Mouse (Mus musculus) forebrain, embryonic 12.5 days (tissue): Measurements from ENCODE around the gene Men1. TPM values are rescaled to one million over a fixed set of nuclear protein-coding genes. Genes with fewer than 3 reads are reported as not detected.

Experiments
- ATAC-seq: fragments of 200-750 bp; cut with Nextera tagmentation; 2 replicates; pipeline ENCODE4 v1.8.0; 2017; ENCODE audit warnings: moderate TSS enrichment; ENCODE audit not compliant: low FRiP score
- H3K27ac ChIP-seq: fragments of 300-500 bp; sonication (generic); 2 replicates; pipeline ENCODE4 v1.5.1; 2016; ENCODE audit warnings: mild to moderate bottlenecking
- H3K27me3 ChIP-seq: fragments of 300-500 bp; sonication (generic); 2 replicates; pipeline ENCODE4 v1.6.1; 2016; ENCODE audit warnings: mild to moderate bottlenecking
- H3K36me3 ChIP-seq: fragments of 300-500 bp; sonication (generic); replicated peaks from 2 replicates; pipeline ENCODE4 v1.6.1; 2016; ENCODE audit warnings: mild to moderate bottlenecking
- H3K4me1 ChIP-seq: fragments of 300-500 bp; sonication (generic); 2 replicates; pipeline ENCODE4 v1.6.1; 2016
- H3K4me2 ChIP-seq: fragments of 300-500 bp; sonication (generic); 2 replicates; pipeline ENCODE4 v1.6.1; 2016; ENCODE audit warnings: mild to moderate bottlenecking, moderate library complexity
- H3K4me3 ChIP-seq: fragments of 300-500 bp; sonication (generic); replicated peaks from 2 replicates; pipeline ENCODE4 v1.5.1; 2016; ENCODE audit warnings: mild to moderate bottlenecking
- H3K9ac ChIP-seq: fragments of 300-500 bp; sonication (generic); 2 replicates; pipeline ENCODE4 v1.6.1; 2016; ENCODE audit warnings: mild to moderate bottlenecking
- H3K9me3 ChIP-seq: fragments of 300-500 bp; sonication (generic); 2 replicates; pipeline ENCODE4 v1.6.1; 2016
- WGBS: fragments of 180-500 bp; shearing (Covaris S2); methylation state at CpG from one replicate; pipeline ENCODE4 v1.1.7; 2016; 5-methylcytosine and 5-hydroxymethylcytosine counted together
- microRNA-seq: library from miRNA; unstranded; fragments of <30 nt; microRNA quantifications from one replicate; pipeline ENCODE4, GENCODE M21; 2017
- polyA plus RNA-seq: library from polyadenylated mRNA; unstranded; fragments of >200 nt; fragmentation: Nextera tagmentation; extraction: Ambion mirVana; gene quantifications from 2 replicates; pipeline ENCODE4 v1.2.1, GENCODE M21; 2016

The Men1 gene
- polyA plus RNA-seq, 1 experiment from 2014 or later = 97.1 TPM

- no peaks in the 10 kb centered on the region for H3K36me3 ChIP-seq
- no peak overlapping the region for H3K9ac ChIP-seq
- H3K27ac ChIP-seq = no peak overlapping the region
- no peak overlapping the region for H3K4me3 ChIP-seq
- WGBS = 60% methylated on average over 6 of the region's 6 CpGs
- H3K27me3 ChIP-seq = 0 out of 2 replicates have a peak, but pooled peaks cover 10% of the 10 kb centered on the region
- ATAC-seq = no peak
- H3K4me2 ChIP-seq = no peak overlapping the region
- peaks cover 8% of the 10 kb centered on the region; the same call in 1 of the 2 replicates for H3K4me1 ChIP-seq
- H3K9me3 ChIP-seq = no peaks in the 10 kb centered on the region
Observed at GRCm38 (mm10) chr19:6390251-6390650, 55.5 kb downstream of the Men1 start.

Small RNA genes within 50 kb of the gene (microRNA-seq; reads per million reads assigned to microRNA genes)
- gene Mir6989 = 1.9 reads per million

Other genes with a start within 250 kb of the Men1 start
- 54.5 and 57.4 TPM in 2 replicates for gene Cdca5, start 250.0 kb upstream of the Men1 start, polyA plus RNA-seq
- 0.42 and 0.62 TPM in 2 replicates for gene AC131692.1, start 240.6 kb upstream of the Men1 start, polyA plus RNA-seq
- gene Naaladl1, start 229.2 kb upstream of the Men1 start, polyA plus RNA-seq = 0.81 and 1.2 TPM in 2 replicates
- 55.2 and 56.6 TPM in 2 replicates for gene Sac3d1, start 216.3 kb upstream of the Men1 start, polyA plus RNA-seq
- 24.6 and 26.0 TPM in 2 replicates for gene Snx15, start 206.7 kb upstream of the Men1 start, polyA plus RNA-seq
- not detected in 2 replicates for gene Batf2, start 194.0 kb upstream of the Men1 start, polyA plus RNA-seq
- 77.4 and 80.5 TPM in 2 replicates for gene Arl2, start 193.4 kb upstream of the Men1 start, polyA plus RNA-seq
- gene Majin, start 150.6 kb upstream of the Men1 start, polyA plus RNA-seq = not detected in 2 replicates
- 0.70 and 0.91 TPM in 2 replicates for gene Gpha2, start 108.6 kb upstream of the Men1 start, polyA plus RNA-seq
- gene Ppp2r5b, start 99.1 kb upstream of the Men1 start, polyA plus RNA-seq = 51.8 and 52.4 TPM in 2 replicates
- 12.0 and 14.2 TPM in 2 replicates for gene Atg2a, start 93.3 kb upstream of the Men1 start, polyA plus RNA-seq
- 86.6 and 89.0 TPM in 2 replicates for gene Ehd1, start 58.3 kb upstream of the Men1 start, polyA plus RNA-seq
- 0.36 and 0.38 TPM in 2 replicates for gene Cdc42bpg, start 28.5 kb upstream of the Men1 start, polyA plus RNA-seq
- gene Map4k2, start 6.2 kb downstream of the Men1 start, polyA plus RNA-seq = 14.4 and 15.1 TPM in 2 replicates
- gene Sf1, start 28.7 kb downstream of the Men1 start, polyA plus RNA-seq = 204 and 221 TPM in 2 replicates
- gene Pygm, start 49.4 kb downstream of the Men1 start, polyA plus RNA-seq = 0.78 and 1.5 TPM in 2 replicates
- gene Rasgrp2, start 64.4 kb downstream of the Men1 start, polyA plus RNA-seq = 13.1 and 15.1 TPM in 2 replicates
- 17.1 and 17.6 TPM in 2 replicates for gene Nrxn2, start 83.8 kb downstream of the Men1 start, polyA plus RNA-seq
- not detected in 2 replicates for gene Slc22a12, start 208.1 kb downstream of the Men1 start, polyA plus RNA-seq